Mouse (Mus musculus): Measurements from ENCODE around the gene Abcc4. TPM values are rescaled to one million over a fixed set of nuclear protein-coding genes. Genes with fewer than 3 reads are reported as not detected.

Abcc4 gene
- total and polyA plus RNA-seq, 2 experiments = 0.89 to 3.0 TPM

DNA sequence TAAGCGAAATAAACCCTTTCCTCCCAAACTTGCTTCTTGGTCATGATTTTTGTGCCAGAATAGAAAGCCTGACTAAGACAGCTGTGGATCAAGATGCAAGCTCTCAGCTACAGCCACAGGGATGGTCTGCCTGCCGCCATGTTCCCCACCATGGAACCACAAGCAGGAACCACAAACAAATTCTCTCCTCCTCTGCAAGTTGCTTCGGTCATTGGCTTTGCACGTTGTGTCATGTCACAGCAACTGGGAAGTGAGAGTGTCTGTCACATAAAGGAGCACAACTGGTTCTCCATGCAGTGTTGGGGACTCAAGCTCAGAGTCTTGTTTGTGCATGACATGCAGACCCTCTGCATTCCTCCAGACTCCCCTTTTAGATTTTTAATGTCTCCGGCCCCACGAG lies 20.4 kb downstream of the Abcc4 start:
- 90% methylated on average over 6 of the region's 6 CpGs for WGBS
- H3K4me1 ChIP-seq (ENCODE audit: control insufficient read depth, insufficient read depth, low read length) = no peaks in the 10 kb centered on the region
- no peak for DNase-seq (ENCODE audit: extremely low read depth, low read depth, low spot score)
- no peaks in the 10 kb centered on the region for H3K36me3 ChIP-seq (ENCODE audit: control insufficient read depth, insufficient read depth, low read length)
- H3K79me2 ChIP-seq (ENCODE audit: control insufficient read depth, insufficient read depth, low read length) = no peaks in the 10 kb centered on the region
- H3K27me3 ChIP-seq (ENCODE audit: control insufficient read depth, insufficient read depth, low read length) = peaks cover 2% of the 10 kb centered on the region; the same call in 1 of the 2 replicates
- no peak overlapping the region for H3K27ac ChIP-seq (replicated peaks; ENCODE audit: insufficient read depth, low read depth, low read length)
- TF ChIP-seq POLR2A (IDR thresholded peaks at IDR 0.05; ENCODE audit: extremely low read depth, insufficient read depth, low read length) (no peak), CTCF (IDR thresholded peaks at IDR 0.05; ENCODE audit: low read depth, low read length) (no peak)
- no peak overlapping the region for H3K9ac ChIP-seq (ENCODE audit: low read depth, low read length)
- H3K4me3 ChIP-seq (ENCODE audit: insufficient read depth, low read depth, low read length) = no peak overlapping the region

DNA sequence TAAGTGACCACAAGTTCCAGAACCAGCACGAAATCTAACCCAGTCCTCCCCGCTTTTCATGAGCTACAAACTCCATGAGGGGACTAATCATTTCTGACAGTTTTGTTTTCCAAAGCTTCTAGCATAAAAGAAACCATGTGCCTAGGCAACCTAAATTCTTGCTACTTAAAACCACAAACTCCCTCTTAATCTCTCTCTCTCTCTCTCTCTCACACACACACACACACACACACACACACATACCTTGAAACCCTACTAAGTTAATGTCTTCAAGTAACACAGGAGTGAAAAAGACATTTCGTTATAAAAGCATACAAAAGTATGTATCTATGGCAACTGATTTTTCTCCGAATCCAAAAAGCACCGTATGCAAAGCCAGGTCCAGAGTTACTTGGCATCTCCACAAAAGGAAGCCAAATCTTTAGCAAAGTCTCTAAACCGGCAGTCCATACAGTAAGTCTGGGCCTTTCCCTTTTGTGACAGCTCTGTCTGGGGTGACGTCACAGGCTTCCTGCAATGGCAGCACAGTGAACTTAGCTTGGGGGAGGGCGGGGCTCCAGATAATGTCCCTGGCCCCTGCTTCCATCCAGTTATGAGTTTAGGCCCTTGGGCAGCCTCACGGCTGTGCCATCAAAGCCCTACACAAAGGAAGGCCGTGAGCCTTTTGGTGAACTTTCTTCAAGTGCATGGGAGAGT lies 23.5 kb downstream of the Abcc4 start:
- H3K27me3 ChIP-seq (ENCODE audit: control insufficient read depth, insufficient read depth, low read length) = peaks cover 2% of the 10 kb centered on the region; the same call in 1 of the 2 replicates
- no peak overlapping the region for H3K27ac ChIP-seq (replicated peaks; ENCODE audit: insufficient read depth, low read depth, low read length)
- no peaks in the 10 kb centered on the region for H3K4me1 ChIP-seq (ENCODE audit: control insufficient read depth, insufficient read depth, low read length)
- WGBS = 87% methylated on average over 10 of the region's 10 CpGs
- no peak for TF ChIP-seq POLR2A (IDR thresholded peaks at IDR 0.05; ENCODE audit: extremely low read depth, insufficient read depth, low read length)
- no peak for TF ChIP-seq CTCF (IDR thresholded peaks at IDR 0.05; ENCODE audit: low read depth, low read length)
- H3K4me3 ChIP-seq (ENCODE audit: insufficient read depth, low read depth, low read length) = no peak overlapping the region
- DNase-seq (ENCODE audit: extremely low read depth, low read depth, low spot score) = no peak
- H3K36me3 ChIP-seq (ENCODE audit: control insufficient read depth, insufficient read depth, low read length) = no peaks in the 10 kb centered on the region
- H3K79me2 ChIP-seq (ENCODE audit: control insufficient read depth, insufficient read depth, low read length) = no peaks in the 10 kb centered on the region
- no peak overlapping the region for H3K9ac ChIP-seq (ENCODE audit: low read depth, low read length)

DNA sequence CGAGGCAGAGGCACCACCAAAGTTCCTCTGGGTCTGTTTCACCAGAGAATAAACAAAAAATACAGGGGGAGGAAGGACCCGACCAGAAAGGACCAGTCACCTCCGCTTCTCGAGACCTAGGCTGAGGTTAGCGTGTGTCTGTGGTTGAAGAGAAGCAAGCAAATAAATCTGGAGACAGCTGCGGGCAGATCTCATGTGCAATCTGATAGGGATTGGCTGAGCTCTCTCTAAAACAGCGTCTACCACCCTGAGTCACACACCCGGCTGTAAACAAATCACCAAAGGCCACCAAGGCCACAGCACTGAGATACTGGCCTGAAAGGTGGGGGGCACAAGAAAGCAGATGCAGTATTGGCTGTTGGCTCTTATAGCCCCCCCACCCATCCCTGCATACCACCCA lies 24.9 kb downstream of the Abcc4 start:
- no peaks in the 10 kb centered on the region for H3K36me3 ChIP-seq (ENCODE audit: control insufficient read depth, insufficient read depth, low read length)
- DNase-seq (ENCODE audit: extremely low read depth, low read depth, low spot score) = no peak
- no peak overlapping the region for H3K9ac ChIP-seq (ENCODE audit: low read depth, low read length)
- no peaks in the 10 kb centered on the region for H3K79me2 ChIP-seq (ENCODE audit: control insufficient read depth, insufficient read depth, low read length)
- H3K4me1 ChIP-seq (ENCODE audit: control insufficient read depth, insufficient read depth, low read length) = no peaks in the 10 kb centered on the region
- H3K4me3 ChIP-seq (ENCODE audit: insufficient read depth, low read depth, low read length) = no peak overlapping the region
- WGBS = 57% methylated on average over 8 of the region's 8 CpGs
- no peak for TF ChIP-seq POLR2A (IDR thresholded peaks at IDR 0.05; ENCODE audit: extremely low read depth, insufficient read depth, low read length)
- peaks cover 2% of the 10 kb centered on the region; the same call in 1 of the 2 replicates for H3K27me3 ChIP-seq (ENCODE audit: control insufficient read depth, insufficient read depth, low read length)
- no peak overlapping the region for H3K27ac ChIP-seq (replicated peaks; ENCODE audit: insufficient read depth, low read depth, low read length)

DNA sequence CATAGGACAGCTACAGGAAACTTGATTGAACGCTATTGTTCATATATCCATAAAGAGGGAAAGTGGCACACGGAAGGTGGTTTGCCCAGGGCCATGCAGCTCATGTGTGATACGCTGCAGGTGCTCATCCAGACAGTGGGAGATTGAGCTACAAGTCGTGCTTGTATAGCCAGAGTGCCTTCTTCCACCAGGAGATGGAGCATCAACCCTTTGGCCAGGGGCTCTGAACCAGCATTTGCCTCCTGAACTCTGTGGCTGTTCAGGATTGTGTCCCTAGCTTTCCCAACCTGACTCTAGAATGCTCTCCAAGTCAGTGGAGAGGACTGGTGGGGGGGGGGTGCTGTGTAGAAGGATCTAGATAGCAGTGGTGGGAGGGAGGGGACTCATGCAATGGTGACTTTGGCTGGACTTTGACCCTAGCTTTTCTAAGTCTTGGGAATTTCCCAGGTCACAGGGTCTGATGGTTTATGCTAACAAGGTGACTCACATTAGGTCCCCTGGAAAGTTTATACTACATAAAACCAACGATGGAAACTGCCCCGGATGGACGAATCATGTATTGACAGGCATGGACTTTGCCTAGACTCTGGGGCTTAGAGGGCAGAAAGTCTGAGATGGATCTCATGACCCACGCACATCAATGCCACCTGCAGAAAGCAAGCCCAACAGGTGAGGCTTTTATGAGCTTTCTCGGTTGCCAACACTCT lies 27.6 kb downstream of the Abcc4 start:
- H3K9ac ChIP-seq (ENCODE audit: low read depth, low read length) = no peak overlapping the region
- WGBS = 65% methylated on average over 9 of the region's 9 CpGs
- no peak for DNase-seq (ENCODE audit: extremely low read depth, low read depth, low spot score)

DNA sequence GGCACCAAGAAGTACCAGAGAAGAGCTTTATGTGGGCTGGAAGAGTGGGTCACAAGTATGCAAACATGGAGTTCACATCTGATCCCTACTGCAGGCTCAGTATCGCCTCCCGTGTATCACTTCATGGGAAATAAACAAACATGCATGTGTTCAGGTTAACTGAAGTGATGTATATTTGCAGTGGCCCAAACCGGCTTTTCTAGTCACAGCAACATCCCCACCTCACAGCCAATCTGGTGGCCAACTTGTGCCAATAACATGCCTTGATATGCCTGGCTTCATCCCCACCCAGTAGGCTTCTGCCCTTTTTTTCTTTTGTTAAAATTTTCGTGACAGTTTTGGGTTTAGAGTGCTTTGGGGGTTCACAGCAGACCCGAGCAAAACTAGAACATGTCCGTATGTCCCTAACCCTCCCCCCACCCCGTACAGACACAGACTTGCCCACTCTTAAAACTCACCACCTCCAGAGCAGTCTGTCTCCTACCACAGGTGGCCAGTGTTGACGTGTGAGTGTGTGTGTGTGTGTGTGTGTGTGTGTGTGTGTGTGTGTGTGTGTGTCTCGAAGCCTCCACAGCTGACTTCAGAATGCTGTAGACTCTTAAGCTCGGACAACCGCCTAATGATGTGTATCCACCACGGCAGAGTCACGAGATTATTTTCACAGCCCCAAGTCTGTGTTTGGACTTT lies 29.6 kb downstream of the Abcc4 start:
- no peak for DNase-seq (ENCODE audit: extremely low read depth, low read depth, low spot score)
- H3K36me3 ChIP-seq (ENCODE audit: control insufficient read depth, insufficient read depth, low read length) = no peaks in the 10 kb centered on the region
- no peak overlapping the region for H3K9ac ChIP-seq (ENCODE audit: low read depth, low read length)
- H3K4me1 ChIP-seq (ENCODE audit: control insufficient read depth, insufficient read depth, low read length) = peaks cover 5% of the 10 kb centered on the region
- no peak overlapping the region for H3K27ac ChIP-seq (replicated peaks; ENCODE audit: insufficient read depth, low read depth, low read length)
- no peak overlapping the region for H3K4me3 ChIP-seq (ENCODE audit: insufficient read depth, low read depth, low read length)
- WGBS = 70% methylated on average over 13 of the region's 13 CpGs
- H3K27me3 ChIP-seq (ENCODE audit: control insufficient read depth, insufficient read depth, low read length) = no peaks in the 10 kb centered on the region
- no peaks in the 10 kb centered on the region for H3K79me2 ChIP-seq (ENCODE audit: control insufficient read depth, insufficient read depth, low read length)
- TF ChIP-seq POLR2A (IDR thresholded peaks at IDR 0.05; ENCODE audit: extremely low read depth, insufficient read depth, low read length) = no peak
- TF ChIP-seq CTCF (IDR thresholded peaks at IDR 0.05; ENCODE audit: low read depth, low read length) = no peak

More for the DNA sequence above, 27.6 kb downstream of the Abcc4 start:
- TF ChIP-seq POLR2A (IDR thresholded peaks at IDR 0.05; ENCODE audit: extremely low read depth, insufficient read depth, low read length) (no peak), CTCF (IDR thresholded peaks at IDR 0.05; ENCODE audit: low read depth, low read length) (no peak)
- H3K4me1 ChIP-seq (ENCODE audit: control insufficient read depth, insufficient read depth, low read length) = peaks cover 5% of the 10 kb centered on the region
- H3K36me3 ChIP-seq (ENCODE audit: control insufficient read depth, insufficient read depth, low read length) = no peaks in the 10 kb centered on the region
- H3K79me2 ChIP-seq (ENCODE audit: control insufficient read depth, insufficient read depth, low read length) = no peaks in the 10 kb centered on the region
- no peak overlapping the region for H3K4me3 ChIP-seq (ENCODE audit: insufficient read depth, low read depth, low read length)
- H3K27ac ChIP-seq (replicated peaks; ENCODE audit: insufficient read depth, low read depth, low read length) = no peak overlapping the region
- peaks cover 2% of the 10 kb centered on the region; the same call in 1 of the 2 replicates for H3K27me3 ChIP-seq (ENCODE audit: control insufficient read depth, insufficient read depth, low read length)

Measured in liver, adult 2 months (tissue).